ENCODE assay signal across 15 mouse cellular contexts in the genomic region with DNA sequence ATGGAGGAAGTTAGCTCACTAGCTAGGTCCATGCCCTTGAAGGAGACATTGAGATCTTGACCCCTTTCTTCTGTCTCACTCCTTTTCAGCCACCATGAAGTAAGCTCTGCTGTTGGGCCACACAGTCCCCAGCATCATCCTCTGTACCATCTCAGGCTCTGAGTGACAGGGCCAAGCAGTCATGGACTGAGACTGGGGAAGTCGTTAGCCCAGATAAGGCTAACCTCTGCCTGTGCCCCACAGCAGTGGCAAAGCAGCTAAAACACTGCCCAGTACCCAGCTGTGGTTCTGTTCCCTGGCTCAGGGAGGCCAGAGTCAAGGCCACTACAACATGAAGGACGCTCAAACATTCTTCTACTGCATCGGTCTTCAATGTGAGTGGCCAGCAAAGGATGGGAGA.
"Had no signal": no experiment of that assay in that cellular context is flagged by ENCODE, and none has a peak within 500 bp of the region (broad histone marks: within the 10 kb centered on the region; RNA-seq: fewer than 3 reads in every experiment).

No protein-coding gene starts in this region.

- H3K4me2 ChIP-seq: kidney, embryonic 15.5 days; liver, embryonic 13.5 days; lung, embryonic 14.5 days; midbrain, embryonic 11.5 days had no signal

- H3K36me3 ChIP-seq: kidney, embryonic 15.5 days; liver, embryonic 13.5 days had no signal

- H3K9ac ChIP-seq: kidney, embryonic 15.5 days; liver, embryonic 13.5 days; lung, embryonic 14.5 days had no signal

- H3K4me3 ChIP-seq: kidney, embryonic 15.5 days; liver, embryonic 13.5 days; megakaryocyte, embryonic 14.5 days had no signal

- ATAC-seq: intestine, postnatal 0 days; lung, postnatal 0 days had no signal

- DNase-seq: kidney, adult 2 months; kidney, postnatal 10 days; kidney, postnatal 36 days; layer of hippocampus, postnatal 36 days; liver, embryonic 13.5 days; lung, embryonic 14.5 days; midbrain, embryonic 14.5 days; thymus, adult 18-20 months; thymus, postnatal 36 days had no signal

- H3K9me3 ChIP-seq: kidney, embryonic 15.5 days; liver, embryonic 13.5 days; megakaryocyte, embryonic 14.5 days had no signal

- H3K27me3 ChIP-seq: kidney, embryonic 15.5 days had no signal

- H3K27ac ChIP-seq: kidney, embryonic 15.5 days; liver, embryonic 13.5 days; macrophage had no signal
